Mouse (Mus musculus): ENCODE measurements around the gene Lrtm2.
"Not testable (repeated sequence)": the region's sequence is repeated elsewhere in the genome, so short reads cannot be mapped to it uniquely, and the experiment has no call there.

Lrtm2 gene

GRCm38 (mm10) chr6:119330506-119330905 is at the start of gene Lrtm2:
Lrtm2 (minus strand) TSS chr6:119330766.
- peak; percentile 74 for DNase-seq

GRCm38 (mm10) chr6:119378631-119379030 is 48.1 kb upstream of the Lrtm2 start:
- DNase-seq: no peak

- no peak for DNase-seq
Measured at GRCm38 (mm10) chr6:119377613-119378012, 47.0 kb upstream of the Lrtm2 start.

- DNase-seq: no peak
Measured at GRCm38 (mm10) chr6:119375035-119375434, 44.5 kb upstream of the Lrtm2 start.

- no peak for DNase-seq
Measured at GRCm38 (mm10) chr6:119373000-119373705, 42.6 kb upstream of the Lrtm2 start.

- no peak for DNase-seq
Measured at GRCm38 (mm10) chr6:119372237-119372636, 41.7 kb upstream of the Lrtm2 start.

- DNase-seq: no peak
Measured at GRCm38 (mm10) chr6:119371624-119372023, 41.1 kb upstream of the Lrtm2 start.

- DNase-seq: no peak
Measured at GRCm38 (mm10) chr6:119367382-119367781, 36.8 kb upstream of the Lrtm2 start.

GRCm38 (mm10) chr6:119366800-119367199 is 36.2 kb upstream of the Lrtm2 start:
- DNase-seq: not testable (repeated sequence)

GRCm38 (mm10) chr6:119363593-119363992 is 33.0 kb upstream of the Lrtm2 start:
- no peak for DNase-seq

GRCm38 (mm10) chr6:119360925-119361702 is 30.5 kb upstream of the Lrtm2 start:
- no peak for DNase-seq

- not testable (repeated sequence) for DNase-seq
Measured at GRCm38 (mm10) chr6:119360250-119360649, 29.7 kb upstream of the Lrtm2 start.

- DNase-seq: no peak
Measured at GRCm38 (mm10) chr6:119358020-119358571, 27.5 kb upstream of the Lrtm2 start.

GRCm38 (mm10) chr6:119352501-119352900 is 21.9 kb upstream of the Lrtm2 start:
- DNase-seq: no peak

- no peak for DNase-seq
Measured at GRCm38 (mm10) chr6:119351656-119352055, 21.1 kb upstream of the Lrtm2 start.

- DNase-seq: no peak
Measured at GRCm38 (mm10) chr6:119350703-119351198, 20.2 kb upstream of the Lrtm2 start.

GRCm38 (mm10) chr6:119348234-119348633 is 17.7 kb upstream of the Lrtm2 start:
- peak; percentile 74 for DNase-seq

GRCm38 (mm10) chr6:119347813-119348212 is 17.2 kb upstream of the Lrtm2 start:
- DNase-seq: no peak

- no peak for DNase-seq
Measured at GRCm38 (mm10) chr6:119346257-119346656, 15.7 kb upstream of the Lrtm2 start.

GRCm38 (mm10) chr6:119341409-119341808 is 10.8 kb upstream of the Lrtm2 start:
- no peak for DNase-seq

- no peak for DNase-seq
Measured at GRCm38 (mm10) chr6:119338121-119338912, 7.8 kb upstream of the Lrtm2 start.

- no peak for DNase-seq
Measured at GRCm38 (mm10) chr6:119337287-119337686, 6.7 kb upstream of the Lrtm2 start.

- no peak for DNase-seq
Measured at GRCm38 (mm10) chr6:119336124-119336523, 5.6 kb upstream of the Lrtm2 start.

Data from layer of hippocampus, adult 9-11 months (tissue).